Comparison of ENCODE assay signal across 24 mouse cellular contexts in the genomic region with DNA sequence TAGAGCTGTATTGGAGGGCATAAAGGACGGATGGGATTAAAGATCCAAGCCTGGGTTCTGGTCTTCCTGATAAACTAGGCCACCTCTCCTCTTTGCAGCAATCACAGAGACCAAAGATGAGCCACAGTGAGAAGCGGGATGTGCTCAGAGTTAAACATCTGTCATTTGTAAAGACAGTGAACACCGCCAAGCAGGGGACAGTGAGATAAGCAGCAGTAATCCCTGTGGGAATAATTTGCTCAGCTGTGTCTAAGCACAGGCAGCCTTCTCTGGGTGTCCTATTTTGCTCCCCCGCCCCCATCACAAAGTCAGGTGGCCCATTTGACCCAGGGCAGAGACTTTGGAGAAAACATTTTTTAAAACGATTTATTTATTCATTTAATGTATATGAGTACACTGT.
"Had no signal": no experiment of that assay in that cellular context is flagged by ENCODE, and none has a peak within 500 bp of the region (broad histone marks: within the 10 kb centered on the region; RNA-seq: fewer than 3 reads in every experiment).

No protein-coding gene starts in this region.

- H3K27me3 ChIP-seq: heart, embryonic 13.5 days; heart, embryonic 15.5 days; hindbrain, embryonic 13.5 days; hindbrain, embryonic 15.5 days; intestine, embryonic 15.5 days; kidney, embryonic 15.5 days; limb, embryonic 12.5 days; liver, embryonic 13.5 days had no signal

- H3K4me3 ChIP-seq: heart, embryonic 13.5 days; heart, embryonic 15.5 days; hindbrain, embryonic 13.5 days; hindbrain, embryonic 15.5 days; intestine, embryonic 15.5 days; kidney, embryonic 15.5 days; left cerebral cortex, adult 2 months; limb, embryonic 10.5 days; limb, embryonic 12.5 days; liver, embryonic 13.5 days had no signal

- H3K4me1 ChIP-seq: heart, embryonic 13.5 days; heart, embryonic 15.5 days; hindbrain, embryonic 13.5 days; hindbrain, embryonic 15.5 days; kidney, embryonic 15.5 days; limb, embryonic 10.5 days; limb, embryonic 12.5 days had no signal

- H3K36me3 ChIP-seq: heart, embryonic 13.5 days; heart, embryonic 15.5 days; hindbrain, embryonic 13.5 days; hindbrain, embryonic 15.5 days; intestine, embryonic 15.5 days; kidney, embryonic 15.5 days; limb, embryonic 10.5 days; limb, embryonic 12.5 days; liver, embryonic 13.5 days had no signal

- DNase-seq: gastrocnemius, postnatal 14 days; gastrocnemius, postnatal 36 days; heart, adult 18-20 months; heart, postnatal 14 days; heart, postnatal 36 days; kidney, adult 11 months; kidney, adult 2 months; kidney, adult 9 months; kidney, postnatal 14 days; kidney, postnatal 36 days; layer of hippocampus, adult 9-11 months; liver; liver, embryonic 13.5 days had no signal

- H3K9me3 ChIP-seq: heart, embryonic 13.5 days; heart, embryonic 15.5 days; hindbrain, embryonic 13.5 days; hindbrain, embryonic 15.5 days; intestine, embryonic 15.5 days; kidney, embryonic 15.5 days; limb, embryonic 10.5 days; liver, embryonic 13.5 days had no signal

- H3K27ac ChIP-seq: heart, embryonic 13.5 days; heart, embryonic 15.5 days; hindbrain, embryonic 13.5 days; hindbrain, embryonic 15.5 days; hindbrain, postnatal 0 days; kidney, embryonic 15.5 days; kidney, postnatal 0 days; left cerebral cortex, adult 2 months; limb, embryonic 10.5 days; limb, embryonic 12.5 days had no signal
